In genomic region chr13:52704673-52705072, GRCm38 (mm10) we compare ENCODE assay signal across 15 mouse cellular contexts.
A peak's percentile ranks its signal among the peaks of the same experiment; 100 is the strongest.
DNase-seq lines count a peak whose midpoint lies in the region; ATAC-seq lines count a peak whose summit lies in the region.
"Had no signal": no experiment of that assay in that cellular context is flagged by ENCODE, and none has a peak within 500 bp of the region (broad histone marks: within the 10 kb centered on the region; RNA-seq: fewer than 3 reads in every experiment).

No protein-coding gene starts in this region.

- ATAC-seq in heart, embryonic 16.5 days (replicated peaks; ENCODE audit: extremely low read depth, insufficient read depth, low FRiP score) = no peak
- no peak for ATAC-seq in heart, embryonic 11.5 days (replicated peaks; ENCODE audit: insufficient number of reproducible peaks, low FRiP score, low TSS enrichment)
- ATAC-seq in kidney, embryonic 14.5 days (ENCODE audit: low FRiP score, low TSS enrichment) = no peak

- H3K4me1 ChIP-seq in heart, embryonic 16.5 days (ENCODE audit: control insufficient read depth, insufficient read depth, low read length) = no peaks in the 10 kb centered on the region
- H3K4me1 ChIP-seq in heart, embryonic 11.5 days (ENCODE audit: control insufficient read depth, insufficient read depth, low read length) = peaks cover 4% of the 10 kb centered on the region; the same call in 1 of the 2 replicates
- H3K4me1 ChIP-seq in kidney, embryonic 14.5 days (ENCODE audit: control insufficient read depth, insufficient read depth, low read length) = peaks cover 3% of the 10 kb centered on the region; the same call in 1 of the 2 replicates
- H3K4me1 ChIP-seq: midbrain, embryonic 12.5 days; neural tube, embryonic 12.5 days had no signal

- 0 out of 2 replicates have a peak overlapping the region, but pooled peaks have one; percentile 27 for H3K27ac ChIP-seq in heart, embryonic 16.5 days (ENCODE audit: low read length)
- H3K27ac ChIP-seq in heart, embryonic 11.5 days (ENCODE audit: low read depth, low read length) = no peak overlapping the region
- no peak overlapping the region for H3K27ac ChIP-seq in kidney, embryonic 14.5 days (ENCODE audit: low read depth, low read length)
- H3K27ac ChIP-seq: forebrain, embryonic 10.5 days; gastrocnemius, adult 2 months; heart, embryonic 13.5 days; midbrain, embryonic 12.5 days; neural tube, embryonic 12.5 days had no signal

- H3K9me3 ChIP-seq in heart, embryonic 16.5 days (replicated peaks; ENCODE audit: control insufficient read depth, low read length) = no peaks in the 10 kb centered on the region
- no peaks in the 10 kb centered on the region for H3K9me3 ChIP-seq in heart, embryonic 11.5 days (replicated peaks; ENCODE audit: control insufficient read depth, low read length)
- no peaks in the 10 kb centered on the region for H3K9me3 ChIP-seq in kidney, embryonic 14.5 days (ENCODE audit: control insufficient read depth, low read length)
- H3K9me3 ChIP-seq: forebrain, embryonic 10.5 days; heart, embryonic 13.5 days; midbrain, embryonic 12.5 days; neural tube, embryonic 12.5 days had no signal

- no peak overlapping the region for H3K4me3 ChIP-seq in heart, embryonic 16.5 days (ENCODE audit: low read length)
- no peak overlapping the region for H3K4me3 ChIP-seq in heart, embryonic 11.5 days (ENCODE audit: low read depth, low read length)
- H3K4me3 ChIP-seq in kidney, embryonic 14.5 days (ENCODE audit: low read length) = no peak overlapping the region
- H3K4me3 ChIP-seq: forebrain, embryonic 10.5 days; gastrocnemius, adult 2 months; heart, embryonic 13.5 days; midbrain, embryonic 12.5 days; neural tube, embryonic 12.5 days had no signal

- no peak overlapping the region for H3K9ac ChIP-seq in heart, embryonic 16.5 days (ENCODE audit: low read length)
- no peak overlapping the region for H3K9ac ChIP-seq in heart, embryonic 11.5 days (ENCODE audit: low read depth, low read length)
- H3K9ac ChIP-seq in kidney, embryonic 14.5 days (ENCODE audit: low read depth, low read length) = no peak overlapping the region
- H3K9ac ChIP-seq: heart, embryonic 13.5 days; midbrain, embryonic 12.5 days; neural tube, embryonic 12.5 days had no signal

- H3K36me3 ChIP-seq in heart, embryonic 16.5 days (ENCODE audit: control insufficient read depth, insufficient read depth) = no peaks in the 10 kb centered on the region
- H3K36me3 ChIP-seq in heart, embryonic 11.5 days (ENCODE audit: control insufficient read depth, insufficient read depth, low read length) = no peaks in the 10 kb centered on the region
- H3K36me3 ChIP-seq in kidney, embryonic 14.5 days (ENCODE audit: control insufficient read depth, insufficient read depth, low read length) = no peaks in the 10 kb centered on the region
- H3K36me3 ChIP-seq: forebrain, embryonic 10.5 days; heart, embryonic 13.5 days; midbrain, embryonic 12.5 days; neural tube, embryonic 12.5 days had no signal

- intact Hi-C loops in left cerebral cortex, postnatal 14 days (cut with DNase I) = no loop called here

- H3K27me3 ChIP-seq in heart, embryonic 16.5 days (ENCODE audit: control insufficient read depth, insufficient read depth, low read length) = no peaks in the 10 kb centered on the region
- no peaks in the 10 kb centered on the region for H3K27me3 ChIP-seq in heart, embryonic 11.5 days (ENCODE audit: control insufficient read depth, insufficient read depth, low read length)
- no peaks in the 10 kb centered on the region; the same call in 1 of the 2 replicates for H3K27me3 ChIP-seq in kidney, embryonic 14.5 days (ENCODE audit: control insufficient read depth, insufficient read depth, low read length)
- H3K27me3 ChIP-seq: midbrain, embryonic 12.5 days; neural tube, embryonic 12.5 days had no signal

- WGBS in heart, embryonic 16.5 days = 52% methylated on average over 3 of the region's 3 CpGs
- 69% methylated on average over 3 of the region's 3 CpGs for WGBS in heart, embryonic 11.5 days (ENCODE audit: insufficient replicate concordance)
- WGBS in kidney, embryonic 14.5 days = 58% methylated on average over 3 of the region's 3 CpGs

- H3K4me2 ChIP-seq in heart, embryonic 16.5 days (ENCODE audit: low read depth, low read length) = no peak overlapping the region
- no peak overlapping the region for H3K4me2 ChIP-seq in heart, embryonic 11.5 days
- no peak overlapping the region for H3K4me2 ChIP-seq in kidney, embryonic 14.5 days (replicated peaks; ENCODE audit: low read depth, low read length)
- H3K4me2 ChIP-seq: heart, embryonic 13.5 days; midbrain, embryonic 12.5 days; neural tube, embryonic 12.5 days had no signal

- peak; percentile 14 to 24 for DNase-seq in kidney, postnatal 36 days
- peak; percentile 21 for DNase-seq in adipocyte (ENCODE audit: low spot score)
- peak; percentile 18 for DNase-seq in retina, embryonic 14.5 days (ENCODE audit: low spot score)
- no peak for DNase-seq in left cerebral cortex, postnatal 14 days (ENCODE audit: low spot score in 2 of 2)
- DNase-seq in left cerebral cortex, adult 8-10 months (ENCODE audit: low spot score in 2 of 2) = no peak
- DNase-seq: cerebellum, adult 9-11 months; gastrocnemius, adult 2 months; thymus, adult 18-20 months had no signal

Comparison
In these comparisons a context has a peak if more than half of its experiments do, and no peak if none do; other contexts are left out.
1. DNase-seq: peak in kidney, postnatal 36 days (2 of 2), adipocyte (single experiment) and retina, embryonic 14.5 days (single experiment); none in left cerebral cortex, postnatal 14 days (0 of 2) and left cerebral cortex, adult 8-10 months (0 of 2).